Mouse (Mus musculus): Measurements from ENCODE around the gene Cfap300. TPM values are rescaled to one million over a fixed set of nuclear protein-coding genes. Genes with fewer than 3 reads are reported as not detected.

Gene Cfap300
- 3.8 and 4.5 TPM in 2 replicates for polyA plus RNA-seq (2012; rRNA removed)

GRCm38 (mm10) chr9:8042338-8043043 lies at the start of gene Cfap300:
Cfap300 (minus strand) TSS chr9:8042823.
- DNase-seq, result peak; percentile 98
- peak within 1 kb of the TSS; percentile 29; the same call in 1 of the 2 replicates for H3K27ac ChIP-seq (ENCODE audit: insufficient read depth, low read depth, low read length)
- under 1% methylated on average over 39 of the region's 39 CpGs for WGBS

GRCm38 (mm10) chr9:8078882-8079281 lies 36.3 kb upstream of the Cfap300 start:
- no peaks in the 10 kb centered on the region for H3K27me3 ChIP-seq (replicated peaks; ENCODE audit: control insufficient read depth, insufficient read depth, low read length)
- H3K4me1 ChIP-seq (ENCODE audit: control insufficient read depth, insufficient read depth, low read length), result no peaks in the 10 kb centered on the region
- no peak for DNase-seq
- H3K27ac ChIP-seq (ENCODE audit: insufficient read depth, low read depth, low read length), result no peak overlapping the region
- H3K36me3 ChIP-seq (ENCODE audit: control insufficient read depth, insufficient read depth, low read length), result no peaks in the 10 kb centered on the region
- H3K4me3 ChIP-seq (ENCODE audit: insufficient read depth, low read depth, low read length), result no peak overlapping the region
- WGBS, result 87% methylated on average over 5 of the region's 5 CpGs
- TF ChIP-seq CTCF (conservative IDR thresholded peaks at IDR 0.05; ENCODE audit: insufficient read depth, insufficient read length, low read depth, low read length), result no peak
- no peak for TF ChIP-seq POLR2A (IDR thresholded peaks at IDR 0.05; ENCODE audit: low read depth, low read length)

More at GRCm38 (mm10) chr9:8042338-8043043, at the start of gene Cfap300:
- no peaks in the 10 kb centered on the region for H3K36me3 ChIP-seq (ENCODE audit: control insufficient read depth, insufficient read depth, low read length)
- TF ChIP-seq POLR2A (IDR thresholded peaks at IDR 0.05; ENCODE audit: low read depth, low read length), result no peak
- no peak for TF ChIP-seq CTCF (conservative IDR thresholded peaks at IDR 0.05; ENCODE audit: insufficient read depth, insufficient read length, low read depth, low read length)
- H3K4me3 ChIP-seq (ENCODE audit: insufficient read depth, low read depth, low read length), result peak within 1 kb of the TSS; percentile 67
- no peaks in the 10 kb centered on the region for H3K27me3 ChIP-seq (replicated peaks; ENCODE audit: control insufficient read depth, insufficient read depth, low read length)
- H3K4me1 ChIP-seq (ENCODE audit: control insufficient read depth, insufficient read depth, low read length), result peaks cover 6% of the 10 kb centered on the region

GRCm38 (mm10) chr9:8074345-8074744 lies 31.7 kb upstream of the Cfap300 start:
- Histone ChIP-seq H3K4me3 (ENCODE audit: insufficient read depth, low read depth, low read length) (no peak overlapping the region), H3K27ac (ENCODE audit: insufficient read depth, low read depth, low read length) (no peak overlapping the region), H3K36me3 (ENCODE audit: control insufficient read depth, insufficient read depth, low read length) (no peaks in the 10 kb centered on the region), H3K27me3 (replicated peaks; ENCODE audit: control insufficient read depth, insufficient read depth, low read length) (no peaks in the 10 kb centered on the region), H3K4me1 (ENCODE audit: control insufficient read depth, insufficient read depth, low read length) (no peaks in the 10 kb centered on the region)
- peak; percentile 60 for DNase-seq
- TF ChIP-seq CTCF (conservative IDR thresholded peaks at IDR 0.05; ENCODE audit: insufficient read depth, insufficient read length, low read depth, low read length) (peak; percentile 55), POLR2A (IDR thresholded peaks at IDR 0.05; ENCODE audit: low read depth, low read length) (no peak)

- Histone ChIP-seq H3K36me3 (ENCODE audit: control insufficient read depth, insufficient read depth, low read length) (no peaks in the 10 kb centered on the region), H3K27me3 (replicated peaks; ENCODE audit: control insufficient read depth, insufficient read depth, low read length) (no peaks in the 10 kb centered on the region), H3K4me1 (ENCODE audit: control insufficient read depth, insufficient read depth, low read length) (no peaks in the 10 kb centered on the region), H3K27ac (ENCODE audit: insufficient read depth, low read depth, low read length) (no peak overlapping the region), H3K4me3 (ENCODE audit: insufficient read depth, low read depth, low read length) (no peak overlapping the region)
- 89% methylated on average over 3 of the region's 3 CpGs for WGBS
- DNase-seq, result no peak
- TF ChIP-seq POLR2A (IDR thresholded peaks at IDR 0.05; ENCODE audit: low read depth, low read length) (no peak), CTCF (conservative IDR thresholded peaks at IDR 0.05; ENCODE audit: insufficient read depth, insufficient read length, low read depth, low read length) (no peak)
These were observed 30.7 kb upstream of the Cfap300 start for GRCm38 (mm10) chr9:8073203-8073755.

- Histone ChIP-seq H3K36me3 (ENCODE audit: control insufficient read depth, insufficient read depth, low read length) (no peaks in the 10 kb centered on the region), H3K4me1 (ENCODE audit: control insufficient read depth, insufficient read depth, low read length) (no peaks in the 10 kb centered on the region), H3K4me3 (ENCODE audit: insufficient read depth, low read depth, low read length) (no peak overlapping the region), H3K27ac (ENCODE audit: insufficient read depth, low read depth, low read length) (no peak overlapping the region), H3K27me3 (replicated peaks; ENCODE audit: control insufficient read depth, insufficient read depth, low read length) (no peaks in the 10 kb centered on the region)
- TF ChIP-seq POLR2A (IDR thresholded peaks at IDR 0.05; ENCODE audit: low read depth, low read length) (no peak), CTCF (conservative IDR thresholded peaks at IDR 0.05; ENCODE audit: insufficient read depth, insufficient read length, low read depth, low read length) (no peak)
- WGBS, result 72% methylated on average over 3 of the region's 3 CpGs
- DNase-seq, result no peak
These were observed 17.0 kb upstream of the Cfap300 start for GRCm38 (mm10) chr9:8059636-8060035.

GRCm38 (mm10) chr9:8054831-8055230 lies 12.2 kb upstream of the Cfap300 start:
- Histone ChIP-seq H3K36me3 (ENCODE audit: control insufficient read depth, insufficient read depth, low read length) (no peaks in the 10 kb centered on the region), H3K4me1 (ENCODE audit: control insufficient read depth, insufficient read depth, low read length) (no peaks in the 10 kb centered on the region), H3K27me3 (replicated peaks; ENCODE audit: control insufficient read depth, insufficient read depth, low read length) (no peaks in the 10 kb centered on the region), H3K4me3 (ENCODE audit: insufficient read depth, low read depth, low read length) (no peak overlapping the region), H3K27ac (ENCODE audit: insufficient read depth, low read depth, low read length) (no peak overlapping the region)
- 18% methylated on average over 1 of the region's 1 CpGs for WGBS
- no peak for TF ChIP-seq CTCF (conservative IDR thresholded peaks at IDR 0.05; ENCODE audit: insufficient read depth, insufficient read length, low read depth, low read length)
- TF ChIP-seq POLR2A (IDR thresholded peaks at IDR 0.05; ENCODE audit: low read depth, low read length), result no peak
- DNase-seq, result no peak

GRCm38 (mm10) chr9:8043044-8043387 lies 393 bp upstream of the Cfap300 start:
- Histone ChIP-seq H3K36me3 (ENCODE audit: control insufficient read depth, insufficient read depth, low read length) (no peaks in the 10 kb centered on the region), H3K4me1 (ENCODE audit: control insufficient read depth, insufficient read depth, low read length) (peaks cover 6% of the 10 kb centered on the region), H3K27me3 (replicated peaks; ENCODE audit: control insufficient read depth, insufficient read depth, low read length) (no peaks in the 10 kb centered on the region), H3K4me3 (ENCODE audit: insufficient read depth, low read depth, low read length) (peak overlapping the region; percentile 67), H3K27ac (ENCODE audit: insufficient read depth, low read depth, low read length) (peak overlapping the region; percentile 29; the same call in 1 of the 2 replicates)
- TF ChIP-seq POLR2A (IDR thresholded peaks at IDR 0.05; ENCODE audit: low read depth, low read length), result no peak
- TF ChIP-seq CTCF (conservative IDR thresholded peaks at IDR 0.05; ENCODE audit: insufficient read depth, insufficient read length, low read depth, low read length), result no peak
- DNase-seq, result no peak
- WGBS, result 8% methylated on average over 5 of the region's 5 CpGs

All from kidney, adult 2 months (tissue).